Mouse (Mus musculus): ENCODE measurements around the gene Scn9a. TPM values are rescaled to one million over a fixed set of nuclear protein-coding genes. Genes with fewer than 3 reads are reported as not detected.

Gene Scn9a
- polyA plus RNA-seq, 2 experiments from 2014 or later, result 0.33 TPM; not detected in 1

GRCm38 (mm10) chr2:66462458-66462857 lies 172.3 kb downstream of the Scn9a start:
- ATAC-seq, result no peak

- no peak for ATAC-seq
Observed at GRCm38 (mm10) chr2:66440711-66441110, 194.1 kb downstream of the Scn9a start, which contains the start of gene Scn1a. Gene Scn1a, minus strand, starts transcription at chr2:66440840.

GRCm38 (mm10) chr2:66439764-66440471 lies 194.8 kb downstream of the Scn9a start:
- no peak for ATAC-seq

DNA sequence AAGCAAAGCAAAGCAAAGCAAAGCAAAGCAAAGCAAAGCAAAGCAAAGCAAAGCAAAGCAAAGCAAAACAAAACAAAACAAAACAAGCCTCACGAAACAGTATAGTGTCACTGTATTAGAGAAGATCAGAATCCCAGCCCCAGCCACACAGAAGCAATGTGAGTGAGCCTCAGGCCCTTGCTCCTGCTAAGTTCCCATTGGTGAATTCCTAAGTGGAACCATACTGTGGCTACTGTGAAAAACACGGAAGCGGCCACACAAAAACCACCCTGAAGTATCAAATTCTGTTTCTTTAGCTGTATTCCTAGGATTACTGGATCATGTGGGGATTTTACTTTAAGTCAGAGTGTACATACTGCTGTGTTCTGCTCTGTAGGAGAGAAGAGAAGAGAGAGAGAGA lies 198.5 kb downstream of the Scn9a start:
- no peak for ATAC-seq

Other genes starting within 250 kb of the Scn9a start
- gene Scn1a, start 194.1 kb downstream of the Scn9a start, polyA plus RNA-seq (2017; shearing (Covaris generic)), result under 1 TPM in 1 of 2 experiments, not detected in 1; 0.29 TPM
- gene Scn7a, start 150.0 kb upstream of the Scn9a start, polyA plus RNA-seq (2017; shearing (Covaris generic)), result under 1 TPM in 1 of 2 experiments, not detected in 1; 0.04 TPM